Mouse (Mus musculus) gastrocnemius, adult 2 months (tissue): ENCODE results near the gene Hmgcr. TPM values are rescaled to one million over a fixed set of nuclear protein-coding genes. Genes with fewer than 3 reads are reported as not detected.
A peak's percentile ranks its signal among the peaks of the same experiment; 100 is the strongest.
"Not testable (repeated sequence)": the region's sequence is repeated elsewhere in the genome, so short reads cannot be mapped to it uniquely, and the experiment has no call there.

Experiments used
- DNase-seq: peaks from one replicate; pipeline ENCODE4 v3.0.0; 2022
- H3K27ac ChIP-seq: fragments of 200-600 bp; 2 replicates; pipeline ENCODE4 v1.8.1; 2022; ENCODE audit warnings: mild to moderate bottlenecking
- H3K4me3 ChIP-seq: fragments of 200-600 bp; 2 replicates; pipeline ENCODE4 v1.8.1; 2022; ENCODE audit warnings: mild to moderate bottlenecking, moderate library complexity
- CTCF ChIP-seq: fragments of 200-600 bp; IDR thresholded peaks from 2 replicates; pipeline ENCODE4 v1.8.1; 2022; ENCODE audit warnings: antibody characterized with exemption, mild to moderate bottlenecking, moderate library complexity
- intact Hi-C: fragments of 180-260 bp; cut with DNase I; formaldehyde crosslinking; loops from one replicate; pipeline ENCODE4 v1.15.1; 2025
- total RNA-seq, 2 experiments: library from RNA; stranded (reverse); gene quantifications; 2 replicates each; pipeline ENCODE4 v1.2.3; 2021

Gene Hmgcr
- total RNA-seq, 2 experiments from 2014 or later = 4.0 to 5.1 TPM

- Histone ChIP-seq H3K4me3 (no peak overlapping the region), H3K27ac (no peak overlapping the region)
- intact Hi-C loops = no loop called here
- TF ChIP-seq CTCF = no peak
- DNase-seq = no peak
These were observed 10.4 kb upstream of the Hmgcr start for GRCm38 (mm10) chr13:96681088-96681620.

GRCm38 (mm10) chr13:96680163-96681087, 9.7 kb upstream of the Hmgcr start:
- no peak for TF ChIP-seq CTCF
- intact Hi-C loops = no loop called here
- Histone ChIP-seq H3K4me3 (no peak overlapping the region), H3K27ac (no peak overlapping the region)
- DNase-seq = no peak

DNA sequence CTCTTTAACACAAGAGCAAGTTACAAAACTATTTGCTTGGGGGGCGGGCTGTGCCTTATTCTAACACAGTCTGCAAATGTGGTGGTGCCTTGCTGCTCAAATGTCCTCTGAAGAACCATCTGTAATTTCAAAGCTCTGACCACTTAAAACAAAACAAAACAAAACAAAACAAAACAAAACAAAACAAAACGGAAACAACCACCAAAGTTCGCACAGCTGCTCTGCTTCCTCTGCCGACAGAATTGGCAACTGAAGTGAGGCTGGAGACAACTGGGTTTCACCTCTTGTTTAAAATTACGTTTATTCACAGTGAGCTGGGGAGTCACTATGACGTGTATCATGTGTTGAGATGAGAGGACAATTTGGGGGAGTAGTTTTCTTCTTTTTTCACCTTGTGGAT, 7.9 kb upstream of the Hmgcr start:
- intact Hi-C loops = no loop called here
- no peak for TF ChIP-seq CTCF

GRCm38 (mm10) chr13:96677071-96677470, 6.3 kb upstream of the Hmgcr start:
- no peak overlapping the region for H3K27ac ChIP-seq
- H3K4me3 ChIP-seq = no peak overlapping the region
- no peak for DNase-seq
- TF ChIP-seq CTCF = no peak
- intact Hi-C loops = no loop called here

More for the DNA sequence above, 7.9 kb upstream of the Hmgcr start:
- H3K4me3 ChIP-seq = no peak overlapping the region
- no peak overlapping the region for H3K27ac ChIP-seq
- DNase-seq = no peak

- no peak for DNase-seq
- TF ChIP-seq CTCF = no peak
- H3K27ac ChIP-seq = no peak overlapping the region
- no peak overlapping the region for H3K4me3 ChIP-seq
- intact Hi-C loops = no loop called here
These were observed 5.0 kb upstream of the Hmgcr start for GRCm38 (mm10) chr13:96675756-96676155.

DNA sequence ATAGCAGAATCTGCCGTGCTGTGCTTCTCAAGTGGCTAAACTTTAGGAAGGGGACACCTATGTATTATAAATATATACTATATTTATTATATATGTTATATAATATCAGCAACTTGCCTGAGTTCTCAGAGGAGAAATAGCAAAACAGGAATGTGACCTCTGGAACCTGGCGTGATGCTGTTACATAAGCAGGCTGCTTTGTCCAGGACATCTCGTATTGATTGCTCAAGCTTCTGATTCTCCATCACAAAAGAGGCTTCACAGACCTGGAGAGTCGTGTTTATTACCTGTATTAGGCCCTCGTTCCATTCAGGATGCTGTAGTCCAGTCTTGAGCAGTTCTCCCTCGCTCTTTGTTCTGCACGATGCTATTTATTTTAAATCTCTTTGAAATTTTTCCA, 3.1 kb upstream of the Hmgcr start:
- intact Hi-C loops = no loop called here
- no peak overlapping the region for H3K27ac ChIP-seq
- H3K4me3 ChIP-seq = no peak overlapping the region
- no peak for TF ChIP-seq CTCF
- no peak for DNase-seq

DNA sequence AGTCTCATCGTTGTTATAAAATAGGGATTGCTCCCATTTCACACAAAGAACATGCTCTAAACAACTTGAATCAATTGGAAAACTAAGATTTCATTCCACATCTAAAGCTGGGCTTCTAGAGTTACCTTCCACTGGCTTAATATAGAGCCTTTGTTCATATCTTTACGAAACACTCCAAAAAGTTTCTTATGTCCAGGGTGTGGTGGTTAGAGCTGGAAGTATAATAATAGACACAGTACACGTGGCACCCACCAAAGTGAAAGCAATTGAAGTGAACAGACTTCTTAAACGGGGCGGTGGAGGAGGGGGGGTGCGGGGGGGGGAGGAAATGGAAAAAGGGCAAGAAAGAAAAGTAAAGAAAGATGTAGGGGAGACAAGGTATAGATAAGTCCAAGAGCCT, 1.5 kb upstream of the Hmgcr start:
- intact Hi-C loops = no loop called here
- H3K4me3 ChIP-seq = no peak overlapping the region
- no peak for DNase-seq
- H3K27ac ChIP-seq = no peak overlapping the region
- TF ChIP-seq CTCF = no peak

DNA sequence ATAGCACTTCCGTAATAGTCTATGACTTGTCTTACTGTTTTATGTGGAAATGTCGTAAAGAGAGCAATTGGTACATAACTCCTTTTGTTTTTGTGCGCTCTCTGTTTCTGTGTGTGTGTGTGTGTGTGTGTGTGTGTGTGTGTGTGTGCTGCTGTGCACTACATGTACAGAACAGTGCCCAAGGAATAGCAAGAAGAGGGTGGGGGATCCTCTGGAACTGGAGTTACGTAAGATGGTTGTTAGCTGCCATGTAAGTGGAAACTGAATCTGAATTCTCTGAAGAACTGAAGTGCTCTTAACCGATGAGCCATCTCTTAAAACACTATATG, 1.1 kb upstream of the Hmgcr start:
- DNase-seq = no peak
- no peak overlapping the region for H3K4me3 ChIP-seq
- no peak overlapping the region for H3K27ac ChIP-seq
- intact Hi-C loops = no loop called here
- TF ChIP-seq CTCF = no peak

DNA sequence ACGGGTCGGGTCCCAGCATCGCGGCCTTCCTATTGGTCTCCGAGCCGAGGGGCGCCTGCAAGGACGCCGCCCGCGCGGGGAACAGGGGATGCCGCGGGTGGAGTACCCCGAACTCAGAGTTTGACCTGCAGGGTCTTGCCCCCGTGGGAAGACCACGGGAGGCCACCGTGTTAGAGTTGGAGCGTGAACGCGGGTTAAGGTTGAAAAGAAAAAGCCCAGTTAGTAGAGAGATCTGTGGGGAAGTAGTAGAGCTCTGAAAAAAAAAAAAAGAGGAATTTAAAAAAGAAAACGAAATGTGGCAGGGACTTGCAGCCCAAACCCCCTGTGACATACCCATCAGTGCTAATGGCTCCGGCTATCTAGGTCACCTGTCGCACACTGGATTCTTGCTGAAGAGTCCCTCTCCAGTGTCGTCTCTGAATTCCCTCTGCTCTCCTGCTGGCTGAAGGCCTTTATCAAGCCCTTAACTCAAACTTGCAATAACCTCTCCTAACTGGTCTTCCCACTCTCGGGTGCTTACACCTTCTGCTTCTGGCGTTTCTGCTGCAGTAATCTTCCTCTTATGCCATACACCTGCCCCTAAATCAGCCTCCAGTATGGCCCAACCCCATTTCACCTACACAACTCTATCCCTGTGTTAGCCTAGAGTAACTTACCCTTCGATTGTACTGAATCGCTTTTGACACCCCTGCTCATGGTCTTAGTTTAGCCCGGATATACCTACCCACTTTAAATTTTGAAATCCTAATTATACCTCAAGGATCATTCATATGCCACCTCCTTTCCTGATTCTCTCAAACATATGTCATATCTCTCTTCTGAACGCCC, 556 bp upstream of the Hmgcr start:
- no peak for DNase-seq
- TF ChIP-seq CTCF = no peak
- peak overlapping the region; percentile 76 for H3K27ac ChIP-seq

GRCm38 (mm10) chr13:96670019-96670405, 724 bp downstream of the Hmgcr start:
- peak overlapping the region; percentile 97 for H3K4me3 ChIP-seq
- intact Hi-C loops = no loop called here
- peak overlapping the region; percentile 89 for H3K27ac ChIP-seq
- no peak for TF ChIP-seq CTCF
- no peak for DNase-seq

More for the DNA sequence above, 556 bp upstream of the Hmgcr start:
- intact Hi-C loops = no loop called here
- H3K4me3 ChIP-seq = peak overlapping the region; percentile 97

DNA sequence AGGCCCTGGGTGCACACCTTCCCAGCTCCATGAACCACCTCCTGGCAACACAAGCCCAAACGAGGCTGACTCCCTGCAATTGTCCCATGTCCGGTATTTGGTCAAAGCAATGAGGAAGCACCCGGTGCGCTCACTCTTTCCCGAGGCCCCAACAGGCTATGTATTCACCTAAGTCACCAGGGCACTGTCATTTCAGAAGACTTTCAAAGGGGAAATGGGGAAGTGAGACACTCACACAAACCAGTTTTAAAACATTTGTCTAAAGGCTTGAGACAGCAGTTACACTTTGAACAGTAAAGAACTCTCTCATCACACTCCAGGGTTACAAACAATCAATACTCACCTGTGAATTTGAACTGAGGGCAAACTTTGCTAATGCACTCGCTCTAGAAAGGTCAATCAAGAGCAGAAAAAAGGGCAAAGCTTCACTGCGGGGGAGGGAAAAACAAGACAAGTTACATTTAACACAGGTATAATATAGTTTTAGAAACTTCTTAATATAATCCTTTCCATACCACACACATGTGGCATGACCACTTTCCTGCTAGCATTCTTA, 6.2 kb downstream of the Hmgcr start:
- intact Hi-C loops = no loop called here
- H3K4me3 ChIP-seq = no peak overlapping the region
- no peak for DNase-seq
- no peak for TF ChIP-seq CTCF
- no peak overlapping the region for H3K27ac ChIP-seq

DNA sequence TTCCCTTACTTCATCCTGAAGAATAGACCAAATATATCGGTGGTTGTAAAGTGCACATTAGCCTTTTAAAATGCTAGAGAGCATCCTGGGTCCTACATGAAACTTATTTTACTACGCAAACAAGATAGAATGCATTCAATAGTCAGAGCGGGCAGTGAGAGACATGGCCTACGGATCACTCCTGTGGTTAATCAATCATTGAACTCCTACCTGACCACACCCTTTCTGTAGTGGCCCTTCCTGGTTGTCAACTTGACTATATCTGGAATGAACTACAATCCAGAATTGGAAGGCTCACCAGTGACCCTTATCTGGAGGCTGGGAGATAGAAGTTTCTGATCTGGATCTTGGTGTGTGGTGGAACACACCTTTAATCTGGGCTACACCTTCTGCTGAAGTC, 7.6 kb downstream of the Hmgcr start:
- DNase-seq, intact Hi-C loops, H3K4me3 ChIP-seq: not testable (repeated sequence)

More for the DNA sequence above, 7.6 kb downstream of the Hmgcr start:
- H3K27ac ChIP-seq = not testable (repeated sequence)
